Mouse (Mus musculus) liver, adult 2 months (tissue): Measurements from ENCODE around the gene Dedd2. TPM values are rescaled to one million over a fixed set of nuclear protein-coding genes. Genes with fewer than 3 reads are reported as not detected.

Experiments used
- DNase-seq: peaks from one replicate; pipeline ENCODE4 v3.0.0-alpha.2; 2011; ENCODE audit warnings: low read depth, low spot score; ENCODE audit errors: extremely low read depth
- H3K27ac ChIP-seq: fragments of 200-500 bp; replicated peaks from 2 replicates; pipeline ENCODE4 v1.5.1; 2012; ENCODE audit warnings: low read depth, mild to moderate bottlenecking, control low read depth, inconsistent platforms, low read length; ENCODE audit not compliant: insufficient read depth
- H3K27me3 ChIP-seq: fragments of 200-500 bp; 2 replicates; pipeline ENCODE4 v1.6.1; 2012; ENCODE audit warnings: mild to moderate bottlenecking, moderate library complexity, low read length, inconsistent platforms; ENCODE audit not compliant: control insufficient read depth, insufficient read depth
- H3K36me3 ChIP-seq: fragments of 200-500 bp; 2 replicates; pipeline ENCODE4 v1.6.1; 2012; ENCODE audit warnings: low read length, inconsistent platforms; ENCODE audit not compliant: control insufficient read depth, insufficient read depth
- H3K4me1 ChIP-seq: fragments of 200-500 bp; 2 replicates; pipeline ENCODE4 v1.6.1; 2011; ENCODE audit warnings: low read length; ENCODE audit not compliant: control insufficient read depth, insufficient read depth
- H3K4me3 ChIP-seq: fragments of 200-500 bp; 2 replicates; pipeline ENCODE4 v1.5.1; 2011; ENCODE audit warnings: low read depth, mild to moderate bottlenecking, control low read depth, low read length, moderate library complexity; ENCODE audit not compliant: insufficient read depth
- H3K79me2 ChIP-seq: fragments of 200-500 bp; 2 replicates; pipeline ENCODE4 v1.6.1; 2012; ENCODE audit warnings: inconsistent platforms, mild to moderate bottlenecking, low read length, moderate library complexity; ENCODE audit not compliant: control insufficient read depth, insufficient read depth
- H3K9ac ChIP-seq: fragments of 200-500 bp; 2 replicates; pipeline ENCODE4 v1.6.1; 2012; ENCODE audit warnings: low read depth, mild to moderate bottlenecking, control low read depth, inconsistent platforms, low read length
- CTCF ChIP-seq: fragments of 200-500 bp; IDR thresholded peaks from 2 replicates; pipeline ENCODE4 v1.5.1; 2011; ENCODE audit warnings: low read depth, low read length, control low read depth
- POLR2A ChIP-seq: fragments of 200-500 bp; IDR thresholded peaks from 2 replicates; pipeline ENCODE4 v1.6.1; 2011; ENCODE audit warnings: low read length, control low read depth; ENCODE audit not compliant: insufficient read depth; ENCODE audit errors: extremely low read depth
- WGBS: fragments of 180-500 bp; shearing (Covaris S2); methylation state at CpG from one replicate; pipeline ENCODE4 v1.1.7; 2018; 5-methylcytosine and 5-hydroxymethylcytosine counted together
- polyA plus RNA-seq: library from polyadenylated mRNA; depleted of rRNA; stranded (reverse); fragments of >200 nt; gene quantifications from 2 replicates; pipeline ENCODE4 v1.2.3, GENCODE M21; 2012
- total RNA-seq: library from RNA; depleted of rRNA; stranded (reverse); fragments of >200 nt; gene quantifications from 2 replicates; pipeline ENCODE4 v1.2.3, GENCODE M21; 2014

The Dedd2 gene
- total and polyA plus RNA-seq, 2 experiments = 20.2 to 27.9 TPM

- Histone ChIP-seq H3K27me3 (no peaks in the 10 kb centered on the region), H3K9ac (peak within 1 kb of the TSS; percentile 98)
- DNase-seq = peak; percentile 94
These were observed 17.0 kb upstream of the Dedd2 start, which contains the start of gene Gsk3a for GRCm38 (mm10) chr7:25237249-25238014. Gene Gsk3a, minus strand, starts transcription at chr7:25237851.

GRCm38 (mm10) chr7:25235526-25235925 is 15.1 kb upstream of the Dedd2 start:
- H3K4me3 ChIP-seq = no peak overlapping the region
- H3K27me3 ChIP-seq = no peaks in the 10 kb centered on the region
- no peak for TF ChIP-seq POLR2A
- TF ChIP-seq CTCF = no peak
- H3K9ac ChIP-seq = no peak overlapping the region
- no peak for DNase-seq
- peaks cover 9% of the 10 kb centered on the region for H3K4me1 ChIP-seq
- H3K27ac ChIP-seq = no peak overlapping the region
- peaks cover 18% of the 10 kb centered on the region; the same call in 1 of the 2 replicates for H3K79me2 ChIP-seq
- H3K36me3 ChIP-seq = no peaks in the 10 kb centered on the region; the same call in 1 of the 2 replicates
- WGBS = 90% methylated on average over 5 of the region's 5 CpGs

More at GRCm38 (mm10) chr7:25237249-25238014, 17.0 kb upstream of the Dedd2 start, which contains the start of gene Gsk3a:
- Histone ChIP-seq H3K4me1 (peaks cover 9% of the 10 kb centered on the region), H3K79me2 (peaks cover 18% of the 10 kb centered on the region; the same call in 1 of the 2 replicates), H3K36me3 (no peaks in the 10 kb centered on the region), H3K4me3 (peak within 1 kb of the TSS; percentile 89), H3K27ac (peak within 1 kb of the TSS; percentile 66)
- TF ChIP-seq CTCF (no peak), POLR2A (0 out of 2 replicates have a peak, but pooled peaks have one; percentile 45)
- under 1% methylated on average over 68 of the region's 76 CpGs for WGBS

- Histone ChIP-seq H3K4me1 (peaks cover 9% of the 10 kb centered on the region), H3K36me3 (peaks cover 15% of the 10 kb centered on the region; the same call in 1 of the 2 replicates), H3K27ac (no peak overlapping the region), H3K4me3 (no peak overlapping the region), H3K79me2 (peaks cover 18% of the 10 kb centered on the region; the same call in 1 of the 2 replicates), H3K27me3 (no peaks in the 10 kb centered on the region), H3K9ac (no peak overlapping the region)
- WGBS = 83% methylated on average over 2 of the region's 2 CpGs
- TF ChIP-seq POLR2A (no peak), CTCF (no peak)
- DNase-seq = no peak
These were observed 12.6 kb upstream of the Dedd2 start for GRCm38 (mm10) chr7:25233061-25233460.

- TF ChIP-seq CTCF (no peak), POLR2A (no peak)
- H3K36me3 ChIP-seq = peaks cover 16% of the 10 kb centered on the region; the same call in 1 of the 2 replicates
- peaks cover 15% of the 10 kb centered on the region; the same call in 1 of the 2 replicates for H3K79me2 ChIP-seq
- no peak overlapping the region for H3K9ac ChIP-seq
- H3K4me1 ChIP-seq = peaks cover 9% of the 10 kb centered on the region
- no peak overlapping the region for H3K27ac ChIP-seq
- H3K27me3 ChIP-seq = no peaks in the 10 kb centered on the region
- no peak overlapping the region for H3K4me3 ChIP-seq
- 80% methylated on average over 5 of the region's 5 CpGs for WGBS
- no peak for DNase-seq
These were observed 11.8 kb upstream of the Dedd2 start for GRCm38 (mm10) chr7:25232101-25232648.

GRCm38 (mm10) chr7:25230690-25231285 is 10.4 kb upstream of the Dedd2 start:
- H3K9ac ChIP-seq = no peak overlapping the region
- no peak for DNase-seq
- no peak overlapping the region for H3K27ac ChIP-seq
- peaks cover 16% of the 10 kb centered on the region; the same call in 1 of the 2 replicates for H3K36me3 ChIP-seq
- no peaks in the 10 kb centered on the region for H3K27me3 ChIP-seq
- TF ChIP-seq POLR2A = no peak
- TF ChIP-seq CTCF = no peak
- H3K79me2 ChIP-seq = peaks cover 13% of the 10 kb centered on the region; the same call in 1 of the 2 replicates
- WGBS = 84% methylated on average over 9 of the region's 9 CpGs
- peaks cover 3% of the 10 kb centered on the region; the same call in 1 of the 2 replicates for H3K4me1 ChIP-seq
- no peak overlapping the region for H3K4me3 ChIP-seq
